Mouse (Mus musculus): ENCODE measurements around the gene Ddah2.

- TF ChIP-seq USF2 (IDR thresholded peaks at IDR 0.05; ENCODE audit: borderline replicate concordance in 1 of 2, insufficient read depth in 1 of 2, low read depth in 1 of 2, low read length in 2 of 2) (no peak), CHD1 (IDR thresholded peaks at IDR 0.05; ENCODE audit: low read depth, low read length) (no peak), POLR2AphosphoS5 (IDR thresholded peaks at IDR 0.05; ENCODE audit: borderline replicate concordance, low read depth, low read length) (no peak), GATA1 (IDR thresholded peaks at IDR 0.05; ENCODE audit: low read depth, low read length) (no peak), MXI1 (IDR thresholded peaks at IDR 0.05; ENCODE audit: low read depth, low read length) (no peak), HCFC1 (IDR thresholded peaks at IDR 0.05; ENCODE audit: low read depth, low read length) (no peak), CTCF (IDR thresholded peaks at IDR 0.05 in 2 of 3, conservative IDR thresholded peaks at IDR 0.05 in 1 of 3; ENCODE audit: control insufficient read depth in 1 of 3, insufficient read depth in 1 of 3, low read depth in 2 of 3, low read length in 3 of 3, poor library complexity in 1 of 3, severe bottlenecking in 1 of 3) (no peak; a peak in 1 of 6 replicates), POLR2AphosphoS2 (IDR thresholded peaks at IDR 0.05; ENCODE audit: low read length) (no peak), ZNF384 (IDR thresholded peaks at IDR 0.05; ENCODE audit: low read depth, low read length) (no peak), POLR2A (IDR thresholded peaks at IDR 0.05; ENCODE audit: control insufficient read depth in 1 of 2, insufficient read depth in 1 of 2, low read depth in 1 of 2, low read length in 2 of 2, poor library complexity in 1 of 2) (no peak; a peak in 1 of 4 replicates), RCOR1 (IDR thresholded peaks at IDR 0.05; ENCODE audit: low read depth, low read length) (no peak), TBP (IDR thresholded peaks at IDR 0.05; ENCODE audit: low read depth, low read length) (no peak), ZMIZ1 (IDR thresholded peaks at IDR 0.05; ENCODE audit: low read depth, low read length) (peak; percentile 12; the same call in 1 of the 2 replicates)
These were observed 32.6 kb upstream of the Ddah2 start for GRCm38 (mm10) chr17:35026206-35026605.

All from MEL (cell line).